Mouse (Mus musculus) neural tube, embryonic 11.5 days (tissue): ENCODE results near the gene Csrnp3. TPM values are rescaled to one million over a fixed set of nuclear protein-coding genes. Genes with fewer than 3 reads are reported as not detected.

Experiments
- ATAC-seq: fragments of 200-750 bp; cut with Nextera tagmentation; 2 replicates; pipeline ENCODE4 v1.8.0; 2017; ENCODE audit warnings: moderate number of reproducible peaks, mild to moderate bottlenecking, moderate TSS enrichment, moderate library complexity; ENCODE audit not compliant: insufficient read depth, low FRiP score, low TSS enrichment
- DNase-seq: peaks from one replicate; pipeline ENCODE4 v3.0.0-alpha.2; 2015; ENCODE audit warnings: low spot score
- H3K27ac ChIP-seq: fragments of 300-500 bp; sonication (generic); 2 replicates; pipeline ENCODE4 v1.5.1; 2014; ENCODE audit warnings: low read depth, mild to moderate bottlenecking, low read length
- H3K27me3 ChIP-seq: fragments of 300-500 bp; sonication (generic); 2 replicates; pipeline ENCODE4 v1.6.1; 2014; ENCODE audit warnings: mild to moderate bottlenecking, low read length, mixed read lengths; ENCODE audit not compliant: control insufficient read depth, insufficient read depth
- H3K36me3 ChIP-seq: fragments of 300-500 bp; sonication (generic); 2 replicates; pipeline ENCODE4 v1.6.1; 2014; ENCODE audit warnings: mild to moderate bottlenecking, low read length, moderate library complexity, mixed read lengths; ENCODE audit not compliant: control insufficient read depth, insufficient read depth
- H3K4me1 ChIP-seq: fragments of 300-500 bp; sonication (generic); 2 replicates; pipeline ENCODE4 v1.6.1; 2014; ENCODE audit warnings: low read length, mixed read lengths; ENCODE audit not compliant: control insufficient read depth, insufficient read depth
- H3K4me2 ChIP-seq: fragments of 300-500 bp; sonication (generic); 2 replicates; pipeline ENCODE4 v1.6.1; 2014; ENCODE audit warnings: low read depth, mild to moderate bottlenecking, moderate library complexity
- H3K4me3 ChIP-seq: fragments of 300-500 bp; sonication (generic); 2 replicates; pipeline ENCODE4 v1.5.1; 2014; ENCODE audit warnings: low read depth, low read length
- H3K9ac ChIP-seq: fragments of 300-500 bp; sonication (generic); 2 replicates; pipeline ENCODE4 v1.6.1; 2014; ENCODE audit warnings: mild to moderate bottlenecking, low read length
- H3K9me3 ChIP-seq: fragments of 300-500 bp; sonication (generic); 2 replicates; pipeline ENCODE4 v1.6.1; 2016; ENCODE audit warnings: low read length; ENCODE audit not compliant: control insufficient read depth
- WGBS: fragments of 180-500 bp; shearing (Covaris S2); extraction: QIAGEN DNeasy Blood & Tissue Kit; methylation state at CpG from one replicate; pipeline ENCODE4 v1.1.7; 2014; 5-methylcytosine and 5-hydroxymethylcytosine counted together
- polyA plus RNA-seq: library from polyadenylated mRNA; unstranded; fragments of >200 nt; fragmentation: Nextera tagmentation; extraction: Ambion mirVana; gene quantifications from 2 replicates; pipeline ENCODE4 v1.2.1, GENCODE M21; 2014

Csrnp3 gene
- polyA plus RNA-seq, 1 experiment from 2014 or later: 16.7 TPM

- DNase-seq (no peak), ATAC-seq (no peak)
- no peak overlapping the region for H3K4me3 ChIP-seq
- H3K27ac ChIP-seq: no peak overlapping the region
- H3K27me3 ChIP-seq: no peaks in the 10 kb centered on the region
- H3K36me3 ChIP-seq: no peaks in the 10 kb centered on the region
- no peak overlapping the region for H3K9ac ChIP-seq
- WGBS: 91% methylated on average over 2 of the region's 2 CpGs
- H3K4me1 ChIP-seq: no peaks in the 10 kb centered on the region
- H3K9me3 ChIP-seq: no peaks in the 10 kb centered on the region
- H3K4me2 ChIP-seq: no peak overlapping the region
Measured at GRCm38 (mm10) chr2:66080731-66081130, 235.2 kb downstream of the Csrnp3 start.

Other genes with a start within 250 kb of the Csrnp3 start
- 10.4 and 11.4 TPM in 2 replicates for gene Scn2a, start 225.0 kb upstream of the Csrnp3 start, polyA plus RNA-seq